Mouse (Mus musculus) CH12.LX (cell line): ENCODE results near the gene Ndufs4. TPM values are rescaled to one million over a fixed set of nuclear protein-coding genes. Genes with fewer than 3 reads are reported as not detected.

Experiments used
- DNase-seq: peaks from one replicate; pipeline ENCODE4 v3.0.0-alpha.2; 2013; ENCODE audit errors: extremely low read depth
- H3K27ac ChIP-seq: 2 replicates; pipeline ENCODE4 v1.5.1; 2012; ENCODE audit warnings: low read depth, mild to moderate bottlenecking, control low read depth, moderate library complexity; ENCODE audit not compliant: insufficient read depth
- H3K27me3 ChIP-seq: replicated peaks from 2 replicates; pipeline ENCODE3; 2012; ENCODE audit warnings: inconsistent platforms
- H3K36me3 ChIP-seq, 2 experiments: replicated peaks in 1 of 2; 2 replicates each; pipeline versions ENCODE3 to v1.6.1; 2012; ENCODE audit warnings: inconsistent platforms in 1 of 2, low read length in 1 of 2, mild to moderate bottlenecking in 1 of 2, mixed read lengths in 1 of 2, moderate library complexity in 1 of 2; ENCODE audit not compliant: control insufficient read depth in 1 of 2, insufficient read depth in 1 of 2
- H3K4me1 ChIP-seq, 2 experiments: 2 replicates each; pipeline ENCODE4 v1.6.1; 2012; ENCODE audit warnings: inconsistent platforms in 1 of 2, moderate library complexity in 1 of 2; ENCODE audit not compliant: insufficient read depth in 2 of 2, control insufficient read depth in 1 of 2
- H3K4me2 ChIP-seq: 2 replicates; pipeline ENCODE4 v1.6.1; 2012; ENCODE audit warnings: low read depth, mild to moderate bottlenecking, control low read depth; ENCODE audit not compliant: poor library complexity, insufficient read depth, severe bottlenecking
- H3K4me3 ChIP-seq, 3 experiments: fragments of 150-350 bp in 1 of 3; sonication (generic) in 1 of 3; replicated peaks in 1 of 3; 2 replicates each; pipeline versions ENCODE3 to v1.5.1; 2011 to 2012; ENCODE audit warnings: low read depth in 2 of 3, low read length in 2 of 3, mild to moderate bottlenecking in 2 of 3, moderate library complexity in 2 of 3, control low read depth in 1 of 3, improper control_type of control experiment in 1 of 3, inconsistent platforms in 1 of 3, mixed read lengths in 1 of 3; ENCODE audit not compliant: poor library complexity in 1 of 3
- H3K79me2 ChIP-seq: replicated peaks from 2 replicates; pipeline ENCODE4 v1.6.1; 2012; ENCODE audit warnings: mild to moderate bottlenecking, moderate library complexity; ENCODE audit not compliant: control insufficient read depth, poor library complexity, insufficient read depth, severe bottlenecking; ENCODE audit errors: extremely low read depth
- H3K9ac ChIP-seq: 2 replicates; pipeline ENCODE4 v1.6.1; 2012; ENCODE audit warnings: low read depth, mild to moderate bottlenecking, control low read depth, moderate library complexity; ENCODE audit not compliant: insufficient read depth
- H3K9me3 ChIP-seq: replicated peaks from 2 replicates; pipeline ENCODE3; 2012; ENCODE audit warnings: low read length, inconsistent platforms, mixed read lengths
- CHD1 ChIP-seq: IDR thresholded peaks from 2 replicates; pipeline ENCODE4 v1.6.1; 2012; ENCODE audit warnings: low read depth, low read length, improper control_type of control experiment, inconsistent platforms
- CHD2 ChIP-seq: IDR thresholded peaks from 2 replicates; pipeline ENCODE4 v1.6.1; 2011; ENCODE audit warnings: low read length, improper control_type of control experiment
- ELF1 ChIP-seq: IDR thresholded peaks from 2 replicates; pipeline ENCODE4 v1.6.1; 2014; ENCODE audit warnings: low read depth, mild to moderate bottlenecking, inconsistent platforms, low read length, improper control_type of control experiment
- EP300 ChIP-seq: IDR thresholded peaks from 2 replicates; pipeline ENCODE4 v1.6.1; 2011; ENCODE audit warnings: low read length, improper control_type of control experiment
- GABPA ChIP-seq: IDR thresholded peaks from 2 replicates; pipeline ENCODE4 v1.6.1; 2012; ENCODE audit warnings: low read depth, low read length, improper control_type of control experiment, inconsistent platforms; ENCODE audit not compliant: insufficient replicate concordance
- HCFC1 ChIP-seq: IDR thresholded peaks from 2 replicates; pipeline ENCODE4 v1.6.1; 2012; ENCODE audit warnings: low read depth, mild to moderate bottlenecking, inconsistent platforms, low read length, improper control_type of control experiment
- IRF4 ChIP-seq: IDR thresholded peaks from 2 replicates; pipeline ENCODE4 v1.6.1; 2014; ENCODE audit warnings: low read depth, mild to moderate bottlenecking, inconsistent platforms, low read length, improper control_type of control experiment
- JUN ChIP-seq: IDR thresholded peaks from 2 replicates; pipeline ENCODE4 v1.6.1; 2011; ENCODE audit warnings: low read depth, mild to moderate bottlenecking, low read length, improper control_type of control experiment, moderate library complexity; ENCODE audit not compliant: insufficient read depth
- KAT2A ChIP-seq: IDR thresholded peaks from 2 replicates; pipeline ENCODE4 v1.6.1; 2012; ENCODE audit warnings: low read length, improper control_type of control experiment, inconsistent platforms; ENCODE audit not compliant: insufficient replicate concordance
- MAFK ChIP-seq: IDR thresholded peaks from 2 replicates; pipeline ENCODE4 v1.6.1; 2011; ENCODE audit warnings: low read length, improper control_type of control experiment; ENCODE audit not compliant: insufficient replicate concordance
- MAX ChIP-seq: IDR thresholded peaks from 2 replicates; pipeline ENCODE4 v1.6.1; 2011; ENCODE audit warnings: low read length, improper control_type of control experiment
- MYC ChIP-seq: IDR thresholded peaks from 2 replicates; pipeline ENCODE4 v1.6.1; 2011; ENCODE audit warnings: low read depth, mild to moderate bottlenecking, improper control_type of control experiment, low read length
- NRF1 ChIP-seq: IDR thresholded peaks from 2 replicates; pipeline ENCODE4 v1.6.1; 2014; ENCODE audit warnings: low read depth, mild to moderate bottlenecking, inconsistent platforms, low read length, improper control_type of control experiment, moderate library complexity
- POLR2A ChIP-seq: IDR thresholded peaks from 2 replicates; pipeline ENCODE4 v1.6.1; 2011; ENCODE audit warnings: low read depth, mild to moderate bottlenecking, improper control_type of control experiment, low read length
- POLR2AphosphoS2 ChIP-seq: IDR thresholded peaks from 2 replicates; pipeline ENCODE4 v1.6.1; 2011; ENCODE audit warnings: low read depth, low read length, improper control_type of control experiment
- RAD21 ChIP-seq: IDR thresholded peaks from 2 replicates; pipeline ENCODE4 v1.6.1; 2011; ENCODE audit warnings: low read depth, mild to moderate bottlenecking, low read length, improper control_type of control experiment, moderate library complexity
- RCOR1 ChIP-seq: conservative IDR thresholded peaks from 2 replicates; pipeline ENCODE4 v1.6.1; 2012; ENCODE audit warnings: low read depth, mild to moderate bottlenecking, inconsistent platforms, low read length, improper control_type of control experiment
- SIN3A ChIP-seq: IDR thresholded peaks from 2 replicates; pipeline ENCODE4 v1.6.1; 2012; ENCODE audit warnings: low read length, improper control_type of control experiment, inconsistent platforms
- TBP ChIP-seq: conservative IDR thresholded peaks from 2 replicates; pipeline ENCODE4 v1.6.1; 2011; ENCODE audit warnings: low read depth, low read length, improper control_type of control experiment
- UBTF ChIP-seq: IDR thresholded peaks from 2 replicates; pipeline ENCODE4 v1.6.1; 2012; ENCODE audit warnings: low read depth, mild to moderate bottlenecking, inconsistent platforms, low read length, improper control_type of control experiment, moderate library complexity
- USF2 ChIP-seq: conservative IDR thresholded peaks from 2 replicates; pipeline ENCODE4 v1.6.1; 2011; ENCODE audit warnings: low read depth, low read length, improper control_type of control experiment
- ZKSCAN1 ChIP-seq: IDR thresholded peaks from 2 replicates; pipeline ENCODE4 v1.6.1; 2012; ENCODE audit warnings: low read depth, inconsistent platforms, low read length, improper control_type of control experiment, borderline replicate concordance
- ZMIZ1 ChIP-seq: IDR thresholded peaks from 2 replicates; pipeline ENCODE4 v1.6.1; 2012; ENCODE audit warnings: low read depth, mild to moderate bottlenecking, inconsistent platforms, low read length, improper control_type of control experiment
- ZNF384 ChIP-seq: IDR thresholded peaks from 2 replicates; pipeline ENCODE4 v1.6.1; 2012; ENCODE audit warnings: low read depth, low read length, improper control_type of control experiment, inconsistent platforms
- dilution Hi-C: fragments of 300-500 bp; cut with MboI; formaldehyde crosslinking; loops from 2 replicates; pipeline ENCODE4 v1.14.3; 2020; ENCODE audit warnings: low sequenced_read_pairs; ENCODE audit not compliant: extremely low pct_unique_long_range_greater_than_20kb, extremely low pct_ligation_motif_present
- in situ Hi-C: fragments of 300-500 bp; cut with MboI; formaldehyde crosslinking; loops from 3 replicates; pipeline ENCODE4 v1.14.3; 2019; ENCODE audit warnings: low sequenced_read_pairs, low pct_ligation_motif_present, low pct_unique_long_range_greater_than_20kb, mixed read lengths
- polyA plus RNA-seq: library from polyadenylated mRNA; unstranded; fragments of >175 nt; gene quantifications from 2 replicates; pipeline ENCODE4 v1.2.1, GENCODE M21; 2012; ENCODE audit warnings: low read depth; ENCODE audit not compliant: insufficient read length
- total RNA-seq, 2 experiments: library from RNA; depleted of rRNA; stranded (reverse); fragments of 300-350 nt in 1 of 2; fragments of >200 nt in 1 of 2; gene quantifications; 2 replicates each; pipeline ENCODE4 v1.2.3; 2012 to 2014

Ndufs4 gene
- total and polyA plus RNA-seq, 3 experiments = 108 to 218 (median 120) TPM

- H3K27me3 ChIP-seq = no peaks in the 10 kb centered on the region
- dilution Hi-C loops (no loop called here), in situ Hi-C loops (no loop called here)
- peaks cover 0 to 8% of the 10 kb centered on the region in 2 experiments; a peak in 2 of 4 replicates for H3K4me1 ChIP-seq
- peaks cover 3 to 13% of the 10 kb centered on the region in 2 experiments for H3K36me3 ChIP-seq
- H3K79me2 ChIP-seq = no peaks in the 10 kb centered on the region
- H3K27ac ChIP-seq = no peak overlapping the region
- no peak overlapping the region for H3K4me3 ChIP-seq
- no peak overlapping the region for H3K4me2 ChIP-seq
- DNase-seq = no peak
- TF ChIP-seq IRF4 (no peak), MYC (no peak), USF2 (no peak), RAD21 (no peak), ELF1 (no peak), CHD2 (no peak), ZNF384 (no peak), UBTF (no peak), ZKSCAN1 (no peak), EP300 (no peak), GABPA (no peak), KAT2A (no peak), NRF1 (no peak), POLR2AphosphoS2 (no peak)
- H3K9ac ChIP-seq = no peak overlapping the region
- no peaks in the 10 kb centered on the region for H3K9me3 ChIP-seq
Observed at GRCm38 (mm10) chr13:114343001-114343400, 45.1 kb downstream of the Ndufs4 start.

- in situ Hi-C loops (no loop called here), dilution Hi-C loops (no loop called here)
- TF ChIP-seq MAX (no peak), USF2 (no peak), TBP (no peak), MAFK (no peak), ZNF384 (no peak), POLR2A (no peak), SIN3A (no peak), HCFC1 (no peak), CHD1 (no peak), KAT2A (no peak), ZKSCAN1 (no peak), RCOR1 (no peak), IRF4 (no peak), JUN (no peak), ZMIZ1 (no peak), MYC (no peak), GABPA (no peak)
- H3K4me1 ChIP-seq = peaks cover 0 to 4% of the 10 kb centered on the region in 2 experiments; a peak in 2 of 4 replicates
- peaks cover 5 to 18% of the 10 kb centered on the region in 2 experiments for H3K36me3 ChIP-seq
- no peak overlapping the region for H3K27ac ChIP-seq
- no peak for DNase-seq
- no peaks in the 10 kb centered on the region for H3K9me3 ChIP-seq
- no peak overlapping the region for H3K4me3 ChIP-seq
- H3K4me2 ChIP-seq = no peak overlapping the region
- H3K9ac ChIP-seq = no peak overlapping the region
- 0 out of 2 replicates have a peak, but pooled peaks cover 3% of the 10 kb centered on the region for H3K79me2 ChIP-seq
- no peaks in the 10 kb centered on the region for H3K27me3 ChIP-seq
Observed at GRCm38 (mm10) chr13:114319835-114320389, 68.1 kb downstream of the Ndufs4 start.
